Mouse (Mus musculus) embryonic facial prominence, embryonic 10.5 days (tissue): ENCODE measurements around the gene Rab7. TPM values are rescaled to one million over a fixed set of nuclear protein-coding genes. Genes with fewer than 3 reads are reported as not detected.

Source experiments
- DNase-seq: peaks from one replicate; pipeline ENCODE4 v3.0.0-alpha.2; 2017; ENCODE audit warnings: low spot score
- H3K27ac ChIP-seq: fragments of 300-500 bp; sonication (generic); replicated peaks from 2 replicates; pipeline ENCODE4 v1.5.1; 2016; ENCODE audit warnings: mild to moderate bottlenecking
- H3K27me3 ChIP-seq: fragments of 300-500 bp; sonication (generic); replicated peaks from 2 replicates; pipeline ENCODE4 v1.6.1; 2016; ENCODE audit warnings: low read depth, mild to moderate bottlenecking; ENCODE audit not compliant: poor library complexity, severe bottlenecking
- H3K36me3 ChIP-seq: fragments of 300-500 bp; sonication (generic); replicated peaks from 2 replicates; pipeline ENCODE4 v1.6.1; 2016; ENCODE audit warnings: mild to moderate bottlenecking, moderate library complexity
- H3K4me1 ChIP-seq: fragments of 300-500 bp; sonication (generic); 2 replicates; pipeline ENCODE4 v1.6.1; 2016
- H3K4me3 ChIP-seq: fragments of 300-500 bp; sonication (generic); 2 replicates; pipeline ENCODE4 v1.5.1; 2016; ENCODE audit warnings: mild to moderate bottlenecking, moderate library complexity
- H3K9me3 ChIP-seq: fragments of 300-500 bp; sonication (generic); 2 replicates; pipeline ENCODE4 v1.6.1; 2016; ENCODE audit warnings: mild to moderate bottlenecking
- WGBS: fragments of 180-500 bp; shearing (Covaris S2); methylation state at CpG from one replicate; pipeline ENCODE4 v1.1.7; 2016; 5-methylcytosine and 5-hydroxymethylcytosine counted together
- polyA plus RNA-seq: library from polyadenylated mRNA; unstranded; fragments of >200 nt; fragmentation: Nextera tagmentation; extraction: Ambion mirVana; gene quantifications from 2 replicates; pipeline ENCODE4 v1.2.1, GENCODE M21; 2016

The Rab7 gene
- polyA plus RNA-seq, 1 experiment from 2014 or later: 206 TPM

GRCm38 (mm10) chr6:88065116-88065515 is 20.0 kb upstream of the Rab7 start:
- WGBS: 58% methylated on average over 4 of the region's 4 CpGs
- Histone ChIP-seq H3K27ac (no peak overlapping the region), H3K4me1 (no peaks in the 10 kb centered on the region), H3K36me3 (no peaks in the 10 kb centered on the region), H3K9me3 (no peaks in the 10 kb centered on the region), H3K4me3 (no peak overlapping the region), H3K27me3 (peaks cover 3% of the 10 kb centered on the region; the same call in 1 of the 2 replicates)
- DNase-seq: no peak

GRCm38 (mm10) chr6:88064072-88064642 is 19.1 kb upstream of the Rab7 start:
- H3K4me3 ChIP-seq: no peak overlapping the region
- no peaks in the 10 kb centered on the region for H3K27me3 ChIP-seq
- no peaks in the 10 kb centered on the region for H3K36me3 ChIP-seq
- no peak overlapping the region for H3K27ac ChIP-seq
- no peaks in the 10 kb centered on the region for H3K4me1 ChIP-seq
- no peak for DNase-seq
- H3K9me3 ChIP-seq: no peaks in the 10 kb centered on the region
- WGBS: 87% methylated on average over 3 of the region's 3 CpGs

- no peaks in the 10 kb centered on the region for H3K9me3 ChIP-seq
- no peak for DNase-seq
- H3K4me3 ChIP-seq: no peak overlapping the region
- 86% methylated on average over 4 of the region's 4 CpGs for WGBS
- no peak overlapping the region for H3K27ac ChIP-seq
- H3K36me3 ChIP-seq: no peaks in the 10 kb centered on the region
- no peaks in the 10 kb centered on the region for H3K27me3 ChIP-seq
- no peaks in the 10 kb centered on the region for H3K4me1 ChIP-seq
Observed at GRCm38 (mm10) chr6:88062398-88062797, 17.3 kb upstream of the Rab7 start.

- no peak for DNase-seq
- WGBS: 81% methylated on average over 4 of the region's 4 CpGs
- Histone ChIP-seq H3K9me3 (no peaks in the 10 kb centered on the region), H3K4me1 (no peaks in the 10 kb centered on the region), H3K36me3 (no peaks in the 10 kb centered on the region), H3K27ac (no peak overlapping the region), H3K27me3 (no peaks in the 10 kb centered on the region), H3K4me3 (no peak overlapping the region)
Observed at GRCm38 (mm10) chr6:88061406-88061805, 16.3 kb upstream of the Rab7 start.

- H3K36me3 ChIP-seq: no peaks in the 10 kb centered on the region
- H3K27me3 ChIP-seq: no peaks in the 10 kb centered on the region
- no peaks in the 10 kb centered on the region for H3K4me1 ChIP-seq
- no peak for DNase-seq
- no peak overlapping the region for H3K4me3 ChIP-seq
- no peaks in the 10 kb centered on the region for H3K9me3 ChIP-seq
- no peak overlapping the region for H3K27ac ChIP-seq
- WGBS: 84% methylated on average over 4 of the region's 4 CpGs
Observed at GRCm38 (mm10) chr6:88060602-88061001, 15.5 kb upstream of the Rab7 start.

- DNase-seq: no peak
- H3K4me1 ChIP-seq: no peaks in the 10 kb centered on the region
- WGBS: 81% methylated on average over 5 of the region's 5 CpGs
- H3K27me3 ChIP-seq: no peaks in the 10 kb centered on the region
- H3K36me3 ChIP-seq: no peaks in the 10 kb centered on the region
- no peak overlapping the region for H3K4me3 ChIP-seq
- H3K27ac ChIP-seq: no peak overlapping the region
- no peaks in the 10 kb centered on the region for H3K9me3 ChIP-seq
Observed at GRCm38 (mm10) chr6:88059903-88060302, 14.8 kb upstream of the Rab7 start.

GRCm38 (mm10) chr6:88056866-88057265 is 11.8 kb upstream of the Rab7 start:
- Histone ChIP-seq H3K27ac (no peak overlapping the region), H3K36me3 (no peaks in the 10 kb centered on the region), H3K9me3 (no peaks in the 10 kb centered on the region; the same call in 1 of the 2 replicates), H3K4me1 (no peaks in the 10 kb centered on the region), H3K27me3 (peaks cover 7% of the 10 kb centered on the region), H3K4me3 (no peak overlapping the region)
- no peak for DNase-seq
- 87% methylated on average over 5 of the region's 5 CpGs for WGBS

GRCm38 (mm10) chr6:88055663-88056062 is 10.6 kb upstream of the Rab7 start:
- 78% methylated on average over 5 of the region's 5 CpGs for WGBS
- DNase-seq: no peak

GRCm38 (mm10) chr6:88054081-88054835 is 9.2 kb upstream of the Rab7 start:
- H3K4me1 ChIP-seq: no peaks in the 10 kb centered on the region
- WGBS: 64% methylated on average over 9 of the region's 9 CpGs

More at GRCm38 (mm10) chr6:88055663-88056062, 10.6 kb upstream of the Rab7 start:
- Histone ChIP-seq H3K27me3 (peaks cover 11% of the 10 kb centered on the region), H3K9me3 (no peaks in the 10 kb centered on the region; the same call in 1 of the 2 replicates), H3K4me1 (no peaks in the 10 kb centered on the region), H3K4me3 (no peak overlapping the region), H3K27ac (no peak overlapping the region), H3K36me3 (no peaks in the 10 kb centered on the region)

GRCm38 (mm10) chr6:88053228-88054080 is 8.4 kb upstream of the Rab7 start:
- Histone ChIP-seq H3K36me3 (no peaks in the 10 kb centered on the region), H3K4me1 (no peaks in the 10 kb centered on the region), H3K9me3 (no peaks in the 10 kb centered on the region; the same call in 1 of the 2 replicates), H3K4me3 (no peak overlapping the region), H3K27ac (no peak overlapping the region), H3K27me3 (peaks cover 27% of the 10 kb centered on the region)
- 77% methylated on average over 11 of the region's 11 CpGs for WGBS
- no peak for DNase-seq

More at GRCm38 (mm10) chr6:88054081-88054835, 9.2 kb upstream of the Rab7 start:
- peaks cover 20% of the 10 kb centered on the region for H3K27me3 ChIP-seq
- H3K4me3 ChIP-seq: no peak overlapping the region
- no peak overlapping the region for H3K27ac ChIP-seq
- no peaks in the 10 kb centered on the region for H3K36me3 ChIP-seq
- DNase-seq: no peak
- H3K9me3 ChIP-seq: no peaks in the 10 kb centered on the region; the same call in 1 of the 2 replicates

- peaks cover 40% of the 10 kb centered on the region for H3K27me3 ChIP-seq
- H3K4me3 ChIP-seq: no peak overlapping the region
Observed at GRCm38 (mm10) chr6:88051206-88051605, 6.1 kb upstream of the Rab7 start.

GRCm38 (mm10) chr6:88049008-88049407 is 3.9 kb upstream of the Rab7 start:
- Histone ChIP-seq H3K4me1 (peaks cover 4% of the 10 kb centered on the region), H3K27me3 (peaks cover 40% of the 10 kb centered on the region), H3K4me3 (no peak overlapping the region), H3K9me3 (no peaks in the 10 kb centered on the region; the same call in 1 of the 2 replicates), H3K27ac (no peak overlapping the region), H3K36me3 (no peaks in the 10 kb centered on the region)
- 79% methylated on average over 6 of the region's 6 CpGs for WGBS
- no peak for DNase-seq

More at GRCm38 (mm10) chr6:88051206-88051605, 6.1 kb upstream of the Rab7 start:
- WGBS: 91% methylated on average over 5 of the region's 5 CpGs
- no peaks in the 10 kb centered on the region; the same call in 1 of the 2 replicates for H3K9me3 ChIP-seq
- H3K4me1 ChIP-seq: no peaks in the 10 kb centered on the region
- H3K27ac ChIP-seq: no peak overlapping the region
- DNase-seq: no peak
- no peaks in the 10 kb centered on the region for H3K36me3 ChIP-seq
